Mouse (Mus musculus) limb, embryonic 10.5 days (tissue): ENCODE data around the gene Ddx28. TPM values are rescaled to one million over a fixed set of nuclear protein-coding genes. Genes with fewer than 3 reads are reported as not detected.

Source experiments
- DNase-seq: peaks from one replicate; pipeline ENCODE4 v3.0.0-alpha.2; 2017; ENCODE audit warnings: low spot score
- H3K27ac ChIP-seq: fragments of 300-500 bp; sonication (generic); 2 replicates; pipeline ENCODE4 v1.5.1; 2016; ENCODE audit warnings: mild to moderate bottlenecking
- H3K27me3 ChIP-seq: fragments of 300-500 bp; sonication (generic); 2 replicates; pipeline ENCODE4 v1.6.1; 2016; ENCODE audit warnings: low read depth, mild to moderate bottlenecking; ENCODE audit not compliant: poor library complexity, severe bottlenecking
- H3K36me3 ChIP-seq: fragments of 300-500 bp; sonication (generic); 2 replicates; pipeline ENCODE4 v1.6.1; 2016; ENCODE audit warnings: mild to moderate bottlenecking, moderate library complexity
- H3K4me1 ChIP-seq: fragments of 300-500 bp; sonication (generic); 2 replicates; pipeline ENCODE4 v1.6.1; 2016
- H3K4me3 ChIP-seq: fragments of 300-500 bp; sonication (generic); 2 replicates; pipeline ENCODE4 v1.5.1; 2016; ENCODE audit warnings: mild to moderate bottlenecking, moderate library complexity
- H3K9me3 ChIP-seq: fragments of 300-500 bp; sonication (generic); replicated peaks from 2 replicates; pipeline ENCODE4 v1.6.1; 2016; ENCODE audit warnings: mild to moderate bottlenecking
- WGBS: fragments of 180-500 bp; shearing (Covaris S2); methylation state at CpG from one replicate; pipeline ENCODE4 v1.1.7; 2016; 5-methylcytosine and 5-hydroxymethylcytosine counted together
- polyA plus RNA-seq: library from polyadenylated mRNA; unstranded; fragments of >200 nt; fragmentation: Nextera tagmentation; extraction: Ambion mirVana; gene quantifications from 2 replicates; pipeline ENCODE4 v1.2.1, GENCODE M21; 2016

Ddx28 gene
- 22.8 and 23.2 TPM in 2 replicates for polyA plus RNA-seq

DNA sequence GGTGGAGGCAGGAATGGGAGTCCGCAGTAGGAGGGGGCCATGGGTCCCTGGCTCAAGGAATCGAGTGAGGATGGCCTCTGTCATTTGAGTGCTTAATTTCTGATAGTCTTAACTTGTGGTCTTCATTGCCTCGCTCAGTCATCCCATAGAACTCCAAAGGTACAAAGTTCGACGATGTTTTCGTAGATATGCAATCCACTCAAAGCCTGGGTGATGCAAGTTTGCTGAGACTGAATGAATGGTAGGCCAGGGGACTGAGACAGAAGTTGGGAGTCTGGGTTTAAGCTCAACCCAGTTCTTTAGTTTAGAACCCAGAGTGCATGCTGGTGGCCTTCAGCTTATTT is at the start of gene Ddx28:
Ddx28 (minus strand) TSS at position 240 of the 344 bp plus-strand sequence.
- Histone ChIP-seq H3K4me3 (peak within 1 kb of the TSS; percentile 84), H3K9me3 (no peaks in the 10 kb centered on the region), H3K36me3 (peaks cover 28% of the 10 kb centered on the region), H3K27me3 (no peaks in the 10 kb centered on the region), H3K4me1 (peaks cover 21% of the 10 kb centered on the region), H3K27ac (peak within 1 kb of the TSS; percentile 89)
- DNase-seq, result no peak
- WGBS, result 3% methylated on average over 6 of the region's 6 CpGs

DNA sequence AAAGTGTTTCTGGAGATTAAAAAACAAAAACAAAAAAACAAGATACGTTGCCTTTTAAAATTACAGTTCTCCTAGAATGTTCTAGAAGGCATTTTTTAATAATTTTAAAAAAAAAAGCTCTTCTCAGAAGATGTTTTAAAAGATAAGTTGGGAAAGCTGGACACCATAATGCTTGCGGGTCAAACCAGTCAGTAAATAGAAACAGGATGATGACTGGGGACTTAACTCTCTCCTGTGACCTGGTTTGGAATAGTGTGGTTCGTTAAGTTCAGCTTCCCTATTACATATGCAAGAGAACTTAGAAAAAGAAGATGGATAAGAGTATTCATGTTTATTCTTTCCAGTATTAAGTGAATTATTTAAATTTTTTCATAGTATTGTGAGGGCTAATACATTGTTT is 48.8 kb upstream of the Ddx28 start:
- peak overlapping the region; percentile 97 for H3K4me3 ChIP-seq
- H3K9me3 ChIP-seq, result no peaks in the 10 kb centered on the region
- no peaks in the 10 kb centered on the region for H3K36me3 ChIP-seq
- peaks cover 24% of the 10 kb centered on the region for H3K4me1 ChIP-seq
- H3K27me3 ChIP-seq, result no peaks in the 10 kb centered on the region
- no peak for DNase-seq
- H3K27ac ChIP-seq, result no peak overlapping the region
- 5% methylated on average over 3 of the region's 3 CpGs for WGBS

DNA sequence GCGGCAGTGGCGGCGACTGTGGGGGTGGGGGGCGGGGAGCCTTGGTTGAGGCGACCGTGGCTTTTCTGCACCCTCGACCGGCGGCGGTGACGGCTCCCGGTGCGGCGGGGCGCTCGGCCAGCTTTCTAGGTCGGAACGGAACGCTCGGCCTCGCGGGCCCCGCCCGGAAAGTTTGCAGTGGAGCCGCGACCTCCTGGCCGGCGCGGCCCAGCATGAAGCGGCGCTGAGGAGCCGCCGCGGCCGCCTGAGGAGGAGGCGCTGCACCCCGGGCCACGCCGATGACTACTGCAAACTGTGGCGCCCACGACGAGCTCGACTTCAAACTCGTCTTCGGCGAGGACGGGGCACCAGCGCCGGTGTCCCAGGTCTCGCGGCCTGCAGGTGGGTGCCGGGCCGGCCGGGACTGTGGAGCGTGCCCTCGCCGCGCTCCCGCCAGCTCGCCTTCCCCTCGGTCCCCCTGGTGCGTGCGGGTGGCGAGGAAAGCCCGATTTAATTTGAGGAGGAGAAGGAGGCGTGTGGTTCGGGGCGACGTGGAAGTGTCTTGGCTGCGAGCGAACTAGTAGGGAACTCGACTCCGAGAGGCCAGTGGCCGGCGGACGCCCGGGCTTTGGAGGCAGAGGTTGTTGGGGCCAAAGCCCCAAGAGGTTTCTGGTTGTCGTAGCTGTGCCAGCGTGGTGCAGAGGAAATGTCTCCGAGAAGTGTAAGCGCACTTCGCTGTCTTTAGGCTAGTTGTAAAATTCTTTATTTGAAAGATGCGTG is 48.1 kb upstream of the Ddx28 start:
- no peaks in the 10 kb centered on the region for H3K27me3 ChIP-seq
- peak overlapping the region; percentile 97 for H3K27ac ChIP-seq
- peaks cover 24% of the 10 kb centered on the region for H3K4me1 ChIP-seq
- peak; percentile 79 for DNase-seq
- under 1% methylated on average over 83 of the region's 83 CpGs for WGBS
- peak overlapping the region; percentile 97 for H3K4me3 ChIP-seq
- H3K9me3 ChIP-seq, result no peaks in the 10 kb centered on the region
- no peaks in the 10 kb centered on the region for H3K36me3 ChIP-seq

DNA sequence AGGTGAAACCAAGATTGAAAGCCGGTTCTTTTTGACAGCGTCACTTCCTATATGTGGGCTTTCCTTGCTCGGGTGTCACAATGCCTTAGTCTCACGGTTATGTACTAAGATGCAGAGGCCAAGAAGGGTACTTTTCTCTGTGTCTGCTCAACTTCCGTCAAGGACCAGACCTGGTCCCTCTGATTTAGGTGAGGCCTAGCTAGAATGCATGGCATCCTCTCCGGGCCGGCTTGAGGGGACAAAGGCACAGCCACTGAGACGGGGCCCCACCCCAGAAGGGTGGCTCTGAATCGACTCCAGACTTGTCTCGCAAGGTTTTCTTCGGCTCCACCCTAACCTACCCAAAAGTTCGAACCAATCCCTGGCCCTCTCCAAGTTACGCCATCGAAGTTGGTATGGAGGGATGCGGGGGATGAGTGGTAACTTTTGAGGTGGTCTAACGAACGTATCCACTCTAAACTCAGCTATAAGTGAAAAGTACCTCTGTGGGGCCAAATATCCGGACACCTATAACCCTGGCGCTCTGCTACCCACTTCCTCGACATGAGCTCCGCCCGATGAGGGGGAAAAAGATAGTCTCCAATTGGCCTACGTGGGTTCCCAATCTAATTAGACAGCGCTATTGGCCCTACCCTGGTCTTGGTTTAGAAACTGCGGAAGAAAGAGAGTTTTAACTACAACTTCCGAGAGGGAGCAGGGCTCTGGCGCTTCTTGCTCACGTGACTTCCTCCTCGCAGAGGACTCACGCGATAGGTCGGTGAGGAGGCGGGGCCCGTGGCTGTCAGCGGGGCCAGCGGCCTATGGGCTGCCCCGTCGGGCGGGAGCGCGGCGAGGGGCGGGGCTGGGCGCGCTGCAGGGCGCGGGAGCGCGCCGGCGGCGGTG is 47.3 kb upstream of the Ddx28 start, which contains the start of gene Nfatc3:
Nfatc3 (plus strand) TSS at position 110 of the 882 bp plus-strand sequence.
- under 1% methylated on average over 52 of the region's 52 CpGs for WGBS
- H3K27ac ChIP-seq, result peak within 1 kb of the TSS; percentile 97
- peak within 1 kb of the TSS; percentile 97 for H3K4me3 ChIP-seq
- no peaks in the 10 kb centered on the region for H3K27me3 ChIP-seq
- H3K9me3 ChIP-seq, result no peaks in the 10 kb centered on the region
- H3K4me1 ChIP-seq, result peaks cover 24% of the 10 kb centered on the region
- DNase-seq, result peak; percentile 93
- H3K36me3 ChIP-seq, result 0 out of 2 replicates have a peak, but pooled peaks cover 4% of the 10 kb centered on the region

DNA sequence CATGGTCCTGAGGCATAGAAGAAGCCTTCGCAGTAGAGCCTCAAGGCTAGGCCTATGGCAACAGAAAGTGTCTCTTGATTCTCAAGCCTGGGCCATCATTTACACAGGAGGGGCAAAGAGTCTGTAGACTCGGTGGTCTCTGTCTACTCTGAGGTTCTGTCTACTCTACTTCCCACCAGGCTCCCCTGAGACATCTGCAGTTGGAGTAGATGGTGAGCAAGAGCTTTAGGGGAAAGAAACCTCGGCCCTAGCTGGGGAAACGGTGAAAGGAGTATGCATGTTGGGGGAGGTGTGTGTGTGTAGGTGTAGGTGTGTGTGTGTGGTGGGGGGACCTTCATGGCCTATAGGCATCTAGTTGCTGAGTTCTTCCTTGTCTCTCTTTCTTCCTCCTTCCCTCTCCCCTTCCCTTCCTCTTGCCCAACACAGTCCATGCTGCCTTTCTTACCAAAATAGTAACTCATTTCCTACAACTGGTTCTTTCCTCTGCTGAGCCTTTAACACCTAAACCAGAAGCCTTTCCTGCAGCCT is 44.8 kb upstream of the Ddx28 start:
- H3K4me1 ChIP-seq, result peaks cover 21% of the 10 kb centered on the region
- no peaks in the 10 kb centered on the region for H3K27me3 ChIP-seq
- no peak overlapping the region for H3K27ac ChIP-seq
- no peak for DNase-seq
- no peaks in the 10 kb centered on the region for H3K9me3 ChIP-seq
- H3K4me3 ChIP-seq, result no peak overlapping the region
- H3K36me3 ChIP-seq, result peaks cover 28% of the 10 kb centered on the region
- WGBS, result 95% methylated on average over 4 of the region's 4 CpGs

DNA sequence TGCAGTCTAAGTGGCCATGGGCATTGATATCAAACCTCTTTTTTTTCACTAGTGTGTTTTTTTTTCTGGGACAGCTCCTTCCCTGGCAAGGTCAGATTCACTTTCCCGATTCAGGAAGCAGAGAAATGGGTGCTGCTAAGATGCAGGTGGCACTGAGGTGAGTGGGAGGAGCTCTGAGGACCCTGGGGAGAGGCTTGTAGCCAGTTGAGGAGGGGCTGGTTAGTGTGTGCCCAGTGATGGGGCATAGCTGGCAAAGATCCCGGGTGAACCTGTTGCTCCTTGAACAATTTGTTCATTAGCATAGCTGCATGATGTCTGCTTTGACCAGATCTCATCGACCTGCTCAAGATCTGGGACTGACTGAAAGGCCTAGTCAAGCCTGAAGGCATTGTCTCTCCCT is 43.4 kb upstream of the Ddx28 start:
- WGBS, result 67% methylated on average over 3 of the region's 3 CpGs
- no peaks in the 10 kb centered on the region for H3K27me3 ChIP-seq
- DNase-seq, result no peak

DNA sequence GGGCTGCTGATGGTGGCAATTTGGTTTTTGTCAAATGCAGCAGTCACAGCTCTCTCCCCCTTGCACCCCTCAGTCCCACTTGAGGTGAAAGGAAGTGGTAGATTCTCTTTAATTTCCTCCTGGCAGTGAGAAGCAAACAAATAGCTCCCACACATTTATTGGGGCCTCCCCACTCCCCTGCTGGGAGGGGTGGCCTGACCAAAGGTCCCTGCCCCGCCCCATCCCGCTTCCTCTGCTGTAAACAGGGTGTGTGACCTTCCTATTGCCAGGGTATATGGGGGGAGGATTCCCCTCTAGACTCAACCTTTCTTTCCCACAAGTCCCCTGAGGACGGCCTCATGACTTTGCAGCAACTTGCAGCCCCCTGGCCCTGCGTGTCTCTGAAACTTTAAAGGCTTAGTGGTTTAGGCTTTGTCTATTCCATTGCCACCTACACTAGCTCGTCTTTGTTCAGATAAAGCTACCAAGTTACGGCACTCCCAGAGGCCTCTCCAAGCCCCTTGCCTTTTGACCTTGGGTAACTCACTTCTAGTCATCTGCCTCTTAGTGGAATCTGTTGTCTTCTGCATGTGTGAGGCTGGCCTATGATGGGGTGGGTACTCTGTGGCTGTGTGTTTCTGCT is 42.6 kb upstream of the Ddx28 start:
- 45% methylated on average over 6 of the region's 6 CpGs for WGBS
- no peaks in the 10 kb centered on the region for H3K9me3 ChIP-seq
- no peak overlapping the region for H3K27ac ChIP-seq
- no peaks in the 10 kb centered on the region for H3K27me3 ChIP-seq
- DNase-seq, result no peak
- no peak overlapping the region for H3K4me3 ChIP-seq
- peaks cover 10% of the 10 kb centered on the region for H3K4me1 ChIP-seq
- H3K36me3 ChIP-seq, result peaks cover 38% of the 10 kb centered on the region

More for the DNA sequence above, 43.4 kb upstream of the Ddx28 start:
- Histone ChIP-seq H3K27ac (no peak overlapping the region), H3K4me3 (no peak overlapping the region), H3K4me1 (peaks cover 10% of the 10 kb centered on the region), H3K9me3 (no peaks in the 10 kb centered on the region), H3K36me3 (peaks cover 38% of the 10 kb centered on the region)

DNA sequence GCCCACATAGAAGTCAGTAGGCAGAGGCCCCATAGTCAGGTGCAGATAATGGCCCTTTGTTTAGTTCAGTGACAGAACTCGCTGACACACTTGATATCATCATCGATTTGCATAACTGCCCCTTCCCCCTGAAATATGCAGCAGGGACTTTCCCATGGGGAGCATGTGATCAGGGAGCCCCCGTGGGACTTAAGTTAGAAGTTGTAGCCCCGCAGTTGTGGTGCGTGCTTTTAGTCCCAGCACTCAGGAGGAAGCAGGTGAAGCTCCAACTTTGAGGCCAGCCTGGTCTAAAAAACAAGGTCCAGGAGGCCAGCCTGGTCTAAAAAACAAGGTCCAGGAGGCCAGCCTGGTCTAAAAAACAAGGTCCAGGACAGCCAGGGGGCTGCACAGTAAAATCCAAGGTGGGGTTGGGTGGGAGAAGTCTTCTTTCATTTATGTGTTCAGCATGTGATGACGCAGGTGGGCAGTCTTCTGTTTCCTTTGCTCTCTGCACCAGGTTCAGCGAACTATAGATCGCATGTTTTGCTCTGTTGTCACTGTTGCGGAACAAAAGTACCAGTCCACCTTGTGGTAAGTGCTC is 40.9 kb upstream of the Ddx28 start:
- Histone ChIP-seq H3K4me3 (no peak overlapping the region), H3K27me3 (no peaks in the 10 kb centered on the region), H3K27ac (no peak overlapping the region), H3K9me3 (no peaks in the 10 kb centered on the region), H3K4me1 (no peaks in the 10 kb centered on the region), H3K36me3 (peaks cover 42% of the 10 kb centered on the region)
- 93% methylated on average over 9 of the region's 9 CpGs for WGBS
- DNase-seq, result no peak

DNA sequence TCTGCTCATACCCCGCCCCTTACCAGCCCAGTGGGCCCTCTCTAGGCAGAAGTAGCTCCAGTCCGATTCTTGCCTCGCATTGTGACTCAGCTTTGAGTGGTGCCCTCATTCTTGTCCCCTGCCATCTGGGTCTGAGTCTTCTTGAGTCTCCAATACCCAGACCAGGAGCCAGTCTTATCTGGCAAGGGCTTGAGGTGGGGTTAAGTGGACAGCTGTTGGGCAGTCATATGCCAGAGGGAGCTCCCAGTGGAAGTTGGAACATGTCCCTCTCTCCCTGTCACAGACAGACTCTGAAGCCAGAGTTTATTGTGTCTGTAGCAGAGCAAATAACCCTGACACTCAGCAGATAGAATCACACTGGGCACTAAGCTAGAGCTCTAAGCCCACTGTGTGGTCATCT is 39.4 kb upstream of the Ddx28 start:
- peaks cover 50% of the 10 kb centered on the region for H3K36me3 ChIP-seq
- no peak for DNase-seq
- no peaks in the 10 kb centered on the region for H3K27me3 ChIP-seq
- H3K9me3 ChIP-seq, result no peaks in the 10 kb centered on the region
- WGBS, result 88% methylated on average over 3 of the region's 3 CpGs
- H3K4me3 ChIP-seq, result no peak overlapping the region
- H3K4me1 ChIP-seq, result no peaks in the 10 kb centered on the region
- no peak overlapping the region for H3K27ac ChIP-seq

DNA sequence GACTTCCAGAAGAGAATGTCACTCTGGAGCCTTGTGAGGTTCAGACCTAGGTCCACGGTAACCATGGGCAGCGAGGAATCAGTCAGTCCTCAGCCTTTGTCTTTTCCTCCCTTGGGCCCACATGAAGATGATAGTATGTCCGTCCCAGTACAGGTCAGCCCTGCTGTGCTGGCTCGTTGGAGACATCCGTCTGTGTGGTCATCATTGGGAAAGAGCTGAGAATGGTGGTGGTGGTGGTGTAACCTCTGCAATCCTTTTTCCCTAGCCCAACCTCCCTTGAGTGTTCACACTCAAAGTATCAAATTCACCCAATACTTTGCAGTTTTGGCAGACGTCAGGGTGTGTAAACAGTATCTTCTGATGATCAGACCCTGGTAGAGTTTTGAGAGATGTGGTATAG is 38.2 kb upstream of the Ddx28 start:
- no peak for DNase-seq
- Histone ChIP-seq H3K27ac (no peak overlapping the region), H3K4me1 (no peaks in the 10 kb centered on the region), H3K9me3 (no peaks in the 10 kb centered on the region), H3K4me3 (no peak overlapping the region), H3K36me3 (peaks cover 57% of the 10 kb centered on the region), H3K27me3 (no peaks in the 10 kb centered on the region)
- WGBS, result 96% methylated on average over 6 of the region's 6 CpGs

DNA sequence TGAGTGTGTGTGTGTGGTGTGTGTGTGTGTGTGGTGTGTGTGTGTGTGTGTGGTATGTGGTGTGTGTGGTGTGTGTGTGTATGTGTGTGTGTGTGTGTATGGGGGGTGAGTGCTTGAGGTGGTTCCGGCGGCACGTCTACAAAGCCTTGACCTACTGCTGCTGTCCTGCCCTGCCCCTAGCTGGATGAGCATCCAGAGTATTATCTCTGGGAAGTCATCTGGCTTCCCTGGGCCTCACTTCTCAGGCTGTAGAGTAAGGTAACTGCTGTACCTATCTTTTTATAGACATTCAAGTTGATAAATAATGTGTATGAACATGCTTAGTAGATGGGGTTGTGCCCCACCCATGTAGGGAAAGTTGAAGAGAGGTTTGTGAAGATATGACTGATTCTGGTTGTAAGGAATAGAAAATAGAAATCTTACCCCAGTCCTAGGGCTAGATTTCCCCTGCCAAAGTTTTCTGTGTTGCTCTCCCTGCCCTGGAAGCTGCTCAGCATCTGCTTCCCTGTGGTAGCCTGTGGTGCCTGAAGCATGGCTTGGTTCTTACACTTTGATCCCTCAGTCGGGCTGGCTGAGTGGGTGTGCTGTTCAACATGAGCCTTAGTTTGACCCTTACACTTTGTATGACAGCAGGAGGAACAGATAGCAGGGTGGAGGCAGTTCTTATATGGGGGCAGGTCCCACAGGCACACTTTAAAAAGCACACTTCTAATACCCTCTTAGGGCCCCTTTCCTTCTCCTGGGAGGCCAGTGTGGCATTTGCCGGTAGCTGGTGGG is 36.4 kb upstream of the Ddx28 start:
- Histone ChIP-seq H3K9me3 (no peaks in the 10 kb centered on the region), H3K27me3 (no peaks in the 10 kb centered on the region), H3K4me3 (no peak overlapping the region), H3K36me3 (peaks cover 46% of the 10 kb centered on the region), H3K4me1 (no peaks in the 10 kb centered on the region), H3K27ac (no peak overlapping the region)
- WGBS, result 89% methylated on average over 5 of the region's 5 CpGs
- DNase-seq, result no peak
